Mouse (Mus musculus) ES-Bruce4 (cell line): ENCODE measurements around the gene Cldn10.

Source experiments
- CTCF ChIP-seq: IDR thresholded peaks from one replicate; pipeline ENCODE4 v1.8.1; 2011; ENCODE audit warnings: low read depth, low read length
- POLR2A ChIP-seq: IDR thresholded peaks from one replicate; pipeline ENCODE4 v1.8.1; 2011; ENCODE audit warnings: low read length; ENCODE audit not compliant: insufficient read depth

DNA sequence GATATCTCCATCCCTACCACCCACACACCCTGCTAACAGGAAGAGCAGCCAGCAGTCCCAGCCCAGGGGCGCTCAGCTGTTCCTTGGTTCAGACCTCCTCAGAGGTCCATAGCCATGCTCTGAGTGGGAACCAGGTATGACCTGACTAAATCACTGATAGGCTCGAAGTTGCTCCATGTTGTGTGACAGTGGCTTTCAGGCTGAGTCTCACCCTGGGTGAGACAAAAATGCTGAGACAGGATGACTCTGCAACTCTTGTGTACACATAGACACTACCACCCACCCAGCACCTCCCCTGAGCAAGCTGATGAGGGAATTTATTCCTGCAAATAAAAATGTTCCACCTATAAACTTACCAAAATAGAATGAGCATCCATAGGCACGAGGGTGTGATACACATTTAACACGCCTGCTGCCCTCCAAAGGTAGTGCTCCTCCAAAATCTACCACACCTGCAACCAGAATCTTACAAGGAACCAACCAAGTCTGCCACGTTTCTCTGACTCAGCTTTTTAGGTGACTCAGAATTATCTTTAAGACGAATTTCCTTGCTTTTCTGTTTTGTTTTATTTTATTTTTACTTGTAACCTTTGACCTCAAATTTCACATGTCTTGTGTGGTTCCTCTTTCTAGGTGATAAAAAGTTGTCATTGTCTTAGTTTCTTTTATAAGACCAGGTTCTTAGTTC, 37.1 kb upstream of the Cldn10 start:
- TF ChIP-seq CTCF (no peak), POLR2A (no peak)
